Mouse (Mus musculus) lung, postnatal 0 days (tissue): ENCODE results near the gene Maff. TPM values are rescaled to one million over a fixed set of nuclear protein-coding genes. Genes with fewer than 3 reads are reported as not detected.

ENCODE experiments used
- ATAC-seq: fragments of 200-750 bp; cut with Nextera tagmentation; 2 replicates; pipeline ENCODE4 v1.8.0; 2017; ENCODE audit warnings: moderate library complexity
- DNase-seq: peaks from one replicate; pipeline ENCODE4 v3.0.0-alpha.2; 2016; ENCODE audit warnings: low spot score
- H3K27ac ChIP-seq: fragments of 300-500 bp; sonication (generic); 2 replicates; pipeline ENCODE4 v1.5.1; 2014; ENCODE audit warnings: antibody characterized with exemption, mild to moderate bottlenecking, low read length, mixed read lengths
- H3K27me3 ChIP-seq: fragments of 300-500 bp; sonication (generic); replicated peaks from 2 replicates; pipeline ENCODE4 v1.6.1; 2014; ENCODE audit warnings: low read length, mixed read lengths; ENCODE audit not compliant: insufficient read depth
- H3K36me3 ChIP-seq: fragments of 300-500 bp; sonication (generic); 2 replicates; pipeline ENCODE4 v1.6.1; 2014; ENCODE audit warnings: low read length, mixed read lengths; ENCODE audit not compliant: insufficient read depth
- H3K4me1 ChIP-seq: fragments of 300-500 bp; sonication (generic); 2 replicates; pipeline ENCODE4 v1.6.1; 2014; ENCODE audit warnings: antibody characterized with exemption, low read depth, low read length, mixed read lengths; ENCODE audit not compliant: insufficient read depth
- H3K4me2 ChIP-seq: fragments of 300-500 bp; sonication (generic); replicated peaks from 2 replicates; pipeline ENCODE4 v1.6.1; 2014; ENCODE audit warnings: low read depth, mild to moderate bottlenecking, low read length, moderate library complexity, mixed read lengths
- H3K4me3 ChIP-seq: fragments of 300-500 bp; sonication (generic); 2 replicates; pipeline ENCODE4 v1.5.1; 2014; ENCODE audit warnings: low read depth, low read length
- H3K9ac ChIP-seq: fragments of 300-500 bp; sonication (generic); replicated peaks from 2 replicates; pipeline ENCODE4 v1.6.1; 2014; ENCODE audit warnings: low read depth, mild to moderate bottlenecking
- H3K9me3 ChIP-seq: fragments of 300-500 bp; sonication (generic); 2 replicates; pipeline ENCODE4 v1.6.1; 2016; ENCODE audit warnings: low read length, mixed read lengths
- CTCF ChIP-seq: IDR thresholded peaks from 2 replicates; pipeline ENCODE4 v1.5.1; 2016; ENCODE audit warnings: antibody characterized with exemption, mild to moderate bottlenecking
- EP300 ChIP-seq: IDR thresholded peaks from 2 replicates; pipeline ENCODE4 v1.6.1; 2016; ENCODE audit warnings: antibody characterized with exemption, mild to moderate bottlenecking, control low read depth
- WGBS: fragments of 180-500 bp; shearing (Covaris S2); extraction: QIAGEN DNeasy Blood & Tissue Kit; methylation state at CpG from one replicate; pipeline ENCODE4 v1.1.7; 2014; 5-methylcytosine and 5-hydroxymethylcytosine counted together
- polyA plus RNA-seq: library from polyadenylated mRNA; unstranded; fragments of >200 nt; fragmentation: Nextera tagmentation; extraction: Ambion mirVana; gene quantifications from 2 replicates; pipeline ENCODE4 v1.2.1, GENCODE M21; 2015

The Maff gene
- polyA plus RNA-seq, 1 experiment from 2014 or later, result 10.6 TPM

DNA sequence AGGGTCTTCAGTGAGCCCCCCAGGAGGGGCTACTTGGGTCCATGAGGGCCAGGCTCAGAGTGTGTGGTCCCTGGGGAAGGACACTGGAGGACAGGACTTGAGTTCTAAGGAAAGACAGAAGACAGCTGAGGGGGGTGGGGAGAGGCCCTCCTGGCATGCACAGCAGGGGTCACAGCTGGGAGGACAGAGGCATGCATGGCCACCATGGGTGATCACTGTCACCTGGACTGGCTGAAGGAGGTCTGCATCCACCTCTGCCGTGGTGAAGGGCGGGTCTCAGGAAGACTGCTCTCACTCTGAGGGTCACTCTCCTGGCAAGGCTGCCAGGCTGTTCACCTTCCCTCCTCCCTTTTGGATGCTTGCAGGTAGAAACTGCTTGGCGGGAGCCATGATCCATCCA lies 22.0 kb upstream of the Maff start:
- Histone ChIP-seq H3K9me3 (no peaks in the 10 kb centered on the region), H3K9ac (no peak overlapping the region), H3K36me3 (no peaks in the 10 kb centered on the region), H3K4me2 (no peak overlapping the region), H3K4me3 (no peak overlapping the region), H3K27me3 (no peaks in the 10 kb centered on the region), H3K27ac (peak overlapping the region; percentile 96), H3K4me1 (peaks cover 42% of the 10 kb centered on the region)
- no peak for ATAC-seq
- 56% methylated on average over 3 of the region's 3 CpGs for WGBS
- TF ChIP-seq EP300, result no peak
- no peak for TF ChIP-seq CTCF
- no peak for DNase-seq

DNA sequence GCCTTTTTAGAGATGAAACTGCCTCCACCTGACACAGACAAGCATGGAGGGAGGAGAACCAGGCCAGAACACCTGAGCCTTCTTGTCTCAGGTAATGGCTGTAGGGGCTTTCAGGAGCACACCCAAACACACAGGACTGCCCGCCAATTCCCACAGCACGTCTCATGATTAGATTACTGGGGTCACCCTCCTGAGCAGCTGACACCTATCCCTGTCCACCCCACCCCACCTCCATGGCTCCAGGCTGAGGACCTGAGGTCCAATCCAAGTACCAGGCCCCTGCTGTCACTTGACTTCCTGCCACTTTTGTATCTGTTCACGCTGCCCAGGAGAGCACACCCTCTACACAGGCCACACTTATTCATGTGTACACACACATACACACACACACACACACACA lies 20.7 kb upstream of the Maff start:
- H3K4me3 ChIP-seq, result no peak overlapping the region
- H3K27me3 ChIP-seq, result no peaks in the 10 kb centered on the region
- H3K4me1 ChIP-seq, result peaks cover 42% of the 10 kb centered on the region
- 57% methylated on average over 3 of the region's 3 CpGs for WGBS
- no peak for DNase-seq
- no peaks in the 10 kb centered on the region for H3K9me3 ChIP-seq
- peak overlapping the region; percentile 96 for H3K27ac ChIP-seq
- no peak for ATAC-seq
- no peak overlapping the region for H3K9ac ChIP-seq
- no peaks in the 10 kb centered on the region for H3K36me3 ChIP-seq
- no peak for TF ChIP-seq EP300
- no peak for TF ChIP-seq CTCF
- H3K4me2 ChIP-seq, result no peak overlapping the region

- TF ChIP-seq EP300 (peak; percentile 65), CTCF (no peak)
- peaks cover 42% of the 10 kb centered on the region for H3K4me1 ChIP-seq
- no peaks in the 10 kb centered on the region for H3K36me3 ChIP-seq
- 42% methylated on average over 4 of the region's 4 CpGs for WGBS
- DNase-seq, result peak; percentile 89
- H3K27ac ChIP-seq, result peak overlapping the region; percentile 96
- no peaks in the 10 kb centered on the region for H3K27me3 ChIP-seq
- H3K4me2 ChIP-seq, result no peak overlapping the region
- no peak overlapping the region for H3K9ac ChIP-seq
- no peaks in the 10 kb centered on the region for H3K9me3 ChIP-seq
- ATAC-seq, result peak; percentile 61
- H3K4me3 ChIP-seq, result no peak overlapping the region
Observed at GRCm38 (mm10) chr15:79326264-79326663, 20.2 kb upstream of the Maff start.

- Histone ChIP-seq H3K9ac (peak overlapping the region; percentile 46), H3K4me2 (peak overlapping the region; percentile 72), H3K36me3 (no peaks in the 10 kb centered on the region), H3K4me3 (peak overlapping the region; percentile 46), H3K27ac (peak overlapping the region; percentile 96), H3K9me3 (no peaks in the 10 kb centered on the region), H3K27me3 (no peaks in the 10 kb centered on the region), H3K4me1 (peaks cover 40% of the 10 kb centered on the region)
- ATAC-seq (peak; percentile 42), DNase-seq (peak; percentile 84)
- TF ChIP-seq CTCF (no peak), EP300 (no peak; the same call in 1 of the 2 replicates)
- WGBS, result 11% methylated on average over 20 of the region's 20 CpGs
Observed at GRCm38 (mm10) chr15:79326971-79327961, 19.2 kb upstream of the Maff start.

GRCm38 (mm10) chr15:79328058-79328938 lies 18.1 kb upstream of the Maff start, which contains the start of gene Pla2g6:
Pla2g6 (minus strand) TSS chr15:79328390.
- Histone ChIP-seq H3K9ac (peak within 1 kb of the TSS; percentile 46), H3K4me3 (peak within 1 kb of the TSS; percentile 46), H3K4me2 (peak within 1 kb of the TSS; percentile 72), H3K36me3 (no peaks in the 10 kb centered on the region), H3K9me3 (no peaks in the 10 kb centered on the region), H3K27ac (peak within 1 kb of the TSS; percentile 96), H3K27me3 (no peaks in the 10 kb centered on the region), H3K4me1 (peaks cover 30% of the 10 kb centered on the region)
- DNase-seq (peak; percentile 99), ATAC-seq (peak; percentile 89)
- TF ChIP-seq EP300 (no peak), CTCF (peak; percentile 27; the same call in 1 of the 2 replicates)
- 2% methylated on average over 45 of the region's 46 CpGs for WGBS

DNA sequence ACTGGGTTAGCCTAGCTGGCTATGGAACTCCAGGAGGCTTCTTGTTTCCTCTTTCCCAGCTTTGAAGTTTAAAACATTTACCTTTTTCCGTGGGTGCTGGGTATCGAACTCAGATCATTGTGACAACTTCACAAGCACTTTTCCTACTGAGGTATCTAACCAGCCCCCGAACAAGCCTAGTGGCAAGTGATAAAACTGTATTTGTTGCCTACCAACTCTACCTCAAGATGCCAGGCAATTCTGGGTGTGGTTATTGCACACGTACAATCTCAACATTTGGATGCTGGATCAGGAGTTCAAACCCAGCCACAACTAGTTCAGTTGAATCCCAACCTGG lies 17.5 kb upstream of the Maff start:
- WGBS, result 90% methylated on average over 4 of the region's 4 CpGs
- peaks cover 24% of the 10 kb centered on the region for H3K4me1 ChIP-seq
- no peak overlapping the region for H3K4me3 ChIP-seq
- no peaks in the 10 kb centered on the region for H3K27me3 ChIP-seq
- DNase-seq (no peak), ATAC-seq (no peak)
- H3K36me3 ChIP-seq, result no peaks in the 10 kb centered on the region
- H3K27ac ChIP-seq, result no peak overlapping the region
- H3K4me2 ChIP-seq, result no peak overlapping the region
- H3K9ac ChIP-seq, result no peak overlapping the region
- H3K9me3 ChIP-seq, result no peaks in the 10 kb centered on the region
- no peak for TF ChIP-seq CTCF
- no peak for TF ChIP-seq EP300
